Mouse (Mus musculus): ENCODE data around the gene Ptms. TPM values are rescaled to one million over a fixed set of nuclear protein-coding genes. Genes with fewer than 3 reads are reported as not detected.

Gene Ptms
- total RNA-seq, 2 experiments from 2014 or later, result 824 to 887 TPM

Other genes with a start within 250 kb of the Ptms start
- gene Emg1, start 207.9 kb downstream of the Ptms start, total RNA-seq (2021), result 10 to 100 TPM; 85.5 to 94.1 TPM
- 100 to 1,000 TPM; 452 to 487 TPM for gene Phb2, start 207.8 kb downstream of the Ptms start, total RNA-seq (2021)
- gene Ptpn6, start 181.4 kb downstream of the Ptms start, total RNA-seq (2021), result 10 to 100 TPM; 13.0 to 13.5 TPM
- 100 to 1,000 TPM; 321 to 324 TPM for gene Grcc10, start 178.7 kb downstream of the Ptms start, total RNA-seq (2021)
- gene Gm45234, start 164.1 kb downstream of the Ptms start, total RNA-seq (2021), result 1 to 10 TPM in 1 of 2 experiments, not detected in 1; 1.1 TPM
- gene Atn1, start 163.6 kb downstream of the Ptms start, total RNA-seq (2021), result 10 to 100 TPM; 64.0 to 71.5 TPM
- gene Eno2, start 150.4 kb downstream of the Ptms start, total RNA-seq (2021), result 10 to 100 TPM; 13.0 to 21.0 TPM
- gene Lrrc23, start 140.4 kb downstream of the Ptms start, total RNA-seq (2021), result under 1 TPM in 1 of 2 experiments, not detected in 1; 0.72 TPM
- gene Spsb2, start 111.4 kb downstream of the Ptms start, total RNA-seq (2021), result 10 to 100 TPM; 11.7 to 15.2 TPM
- 100 to 1,000 TPM; 504 to 601 TPM for gene Tpi1, start 105.8 kb downstream of the Ptms start, total RNA-seq (2021)
- gene Usp5, start 90.6 kb downstream of the Ptms start, total RNA-seq (2021), result 100 to 1,000 TPM in 1 of 2 experiments, 10 to 100 TPM in 1; 89.2 to 111 TPM
- 10 to 100 TPM; 26.3 to 28.8 TPM for gene Cdca3, start 90.6 kb downstream of the Ptms start, total RNA-seq (2021)
- gene Gnb3, start 79.8 kb downstream of the Ptms start, total RNA-seq (2021), result 1 to 10 TPM; 7.5 to 9.7 TPM
- 10 to 100 TPM; 26.6 to 29.6 TPM for gene P3h3, start 62.4 kb downstream of the Ptms start, total RNA-seq (2021)
- gene Gpr162, start 56.1 kb downstream of the Ptms start, total RNA-seq (2021), result 1 to 10 TPM; 3.5 to 5.2 TPM
- gene Cd4, start 31.9 kb downstream of the Ptms start, total RNA-seq (2021), result 1 to 10 TPM; 3.8 to 4.0 TPM
- gene Lag3, start 8.4 kb downstream of the Ptms start, total RNA-seq (2021), result 1 to 10 TPM; 1.4 to 1.8 TPM
- 100 to 1,000 TPM; 271 to 288 TPM for gene Mlf2, start 11.3 kb upstream of the Ptms start, total RNA-seq (2021)
- gene Cops7a, start 45.4 kb upstream of the Ptms start, total RNA-seq (2021), result 100 to 1,000 TPM; 122 to 129 TPM
- 1 to 10 TPM; 3.8 to 5.6 TPM for gene Pianp, start 76.6 kb upstream of the Ptms start, total RNA-seq (2021)
- 10 to 100 TPM; 43.3 to 52.6 TPM for gene Zfp384, start 89.0 kb upstream of the Ptms start, total RNA-seq (2021)
- gene Ing4, start 119.7 kb upstream of the Ptms start, total RNA-seq (2021), result 10 to 100 TPM; 72.5 to 83.1 TPM
- 1 to 10 TPM; 4.6 to 7.5 TPM for gene Acrbp, start 129.6 kb upstream of the Ptms start, total RNA-seq (2021)
- gene Lpar5, start 147.8 kb upstream of the Ptms start, total RNA-seq (2021), result 1 to 10 TPM in 1 of 2 experiments, under 1 TPM in 1; 0.90 to 1.4 TPM
- 100 to 1,000 TPM; 156 to 198 TPM for gene Chd4, start 175.9 kb upstream of the Ptms start, total RNA-seq (2021)
- 10 to 100 TPM; 36.7 to 42.2 TPM for gene Nop2, start 211.8 kb upstream of the Ptms start, total RNA-seq (2021)
- 10 to 100 TPM; 16.7 to 30.1 TPM for gene Iffo1, start 225.1 kb upstream of the Ptms start, total RNA-seq (2021)
- gene Gapdh, start 246.4 kb upstream of the Ptms start, total RNA-seq (2021), result 1,000 to 10,000 TPM; 1,844 to 1,863 TPM

Measured in adrenal gland, postnatal 10 days (tissue).